Mouse (Mus musculus) kidney, adult 2 months (tissue): ENCODE results near the gene Rpl35a. TPM values are rescaled to one million over a fixed set of nuclear protein-coding genes. Genes with fewer than 3 reads are reported as not detected.
A peak's percentile ranks its signal among the peaks of the same experiment; 100 is the strongest.

ENCODE experiments used
- DNase-seq: peaks from one replicate; pipeline ENCODE4 v3.0.0; 2021
- H3K27ac ChIP-seq: fragments of 200-500 bp; 2 replicates; pipeline ENCODE4 v1.5.1; 2012; ENCODE audit warnings: low read depth, low read length, control low read depth, inconsistent platforms; ENCODE audit not compliant: insufficient read depth
- H3K27me3 ChIP-seq: fragments of 200-500 bp; replicated peaks from 2 replicates; pipeline ENCODE4 v1.6.1; 2012; ENCODE audit warnings: mild to moderate bottlenecking, moderate library complexity, low read length, inconsistent platforms; ENCODE audit not compliant: control insufficient read depth, insufficient read depth
- H3K36me3 ChIP-seq: fragments of 200-500 bp; 2 replicates; pipeline ENCODE4 v1.6.1; 2012; ENCODE audit warnings: mild to moderate bottlenecking, moderate library complexity, low read length, inconsistent platforms; ENCODE audit not compliant: control insufficient read depth, insufficient read depth
- H3K4me1 ChIP-seq: fragments of 200-500 bp; 2 replicates; pipeline ENCODE4 v1.6.1; 2011; ENCODE audit warnings: low read length; ENCODE audit not compliant: control insufficient read depth, insufficient read depth
- H3K4me3 ChIP-seq: fragments of 200-500 bp; 2 replicates; pipeline ENCODE4 v1.5.1; 2011; ENCODE audit warnings: mild to moderate bottlenecking, low read depth, low read length, control low read depth; ENCODE audit not compliant: insufficient read depth
- CTCF ChIP-seq: fragments of 200-500 bp; conservative IDR thresholded peaks from 2 replicates; pipeline ENCODE4 v1.5.1; 2011; ENCODE audit warnings: low read depth, mild to moderate bottlenecking, control low read depth, low read length, moderate library complexity, mixed read lengths; ENCODE audit not compliant: insufficient read depth, insufficient read length
- POLR2A ChIP-seq: fragments of 200-500 bp; IDR thresholded peaks from one replicate; pipeline ENCODE4 v1.6.1; 2011; ENCODE audit warnings: low read depth, low read length, control low read depth
- WGBS: fragments of 180-500 bp; shearing (Covaris S2); methylation state at CpG from one replicate; pipeline ENCODE4 v1.1.7; 2018; 5-methylcytosine and 5-hydroxymethylcytosine counted together
- polyA plus RNA-seq: library from polyadenylated mRNA; depleted of rRNA; stranded (reverse); fragments of >200 nt; gene quantifications from 2 replicates; pipeline ENCODE4 v1.2.3, GENCODE M21; 2012; rRNA removed

The Rpl35a gene
- polyA plus RNA-seq, 1 experiment = 414 TPM

GRCm38 (mm10) chr16:33076078-33076477 is 19.8 kb downstream of the Rpl35a start:
- H3K4me1 ChIP-seq = no peaks in the 10 kb centered on the region
- no peaks in the 10 kb centered on the region for H3K27me3 ChIP-seq
- WGBS = 32% methylated on average over 6 of the region's 6 CpGs
- H3K4me3 ChIP-seq = no peak overlapping the region
- no peak for TF ChIP-seq POLR2A
- no peak for TF ChIP-seq CTCF
- H3K36me3 ChIP-seq = no peaks in the 10 kb centered on the region
- peak; percentile 34 for DNase-seq
- H3K27ac ChIP-seq = no peak overlapping the region

GRCm38 (mm10) chr16:33077069-33077627 is 20.9 kb downstream of the Rpl35a start:
- Histone ChIP-seq H3K27me3 (no peaks in the 10 kb centered on the region), H3K36me3 (no peaks in the 10 kb centered on the region), H3K27ac (no peak overlapping the region), H3K4me1 (no peaks in the 10 kb centered on the region), H3K4me3 (no peak overlapping the region)
- TF ChIP-seq CTCF (no peak), POLR2A (no peak)
- 85% methylated on average over 5 of the region's 5 CpGs for WGBS
- DNase-seq = no peak

DNA sequence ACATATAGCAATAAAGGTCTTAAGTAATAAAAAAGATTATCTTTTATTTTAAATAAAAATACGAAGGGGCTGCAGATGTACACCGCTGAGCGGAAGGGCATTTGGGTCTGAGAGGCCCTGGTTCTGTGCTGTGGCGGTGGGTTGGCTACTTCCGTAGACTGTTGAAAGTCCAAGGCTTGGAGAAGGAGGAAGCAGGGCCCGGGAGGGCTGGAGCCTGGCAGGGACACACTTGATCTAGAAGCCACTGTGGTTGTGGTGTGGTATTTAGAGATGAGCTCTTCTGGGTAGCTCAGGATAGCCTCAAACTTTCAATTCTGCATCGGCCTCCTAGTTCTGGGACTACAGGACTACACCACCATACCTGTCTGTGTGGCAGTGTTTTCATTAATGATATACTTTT is 23.8 kb downstream of the Rpl35a start:
- TF ChIP-seq CTCF = no peak
- TF ChIP-seq POLR2A = no peak
- Histone ChIP-seq H3K36me3 (no peaks in the 10 kb centered on the region; the same call in 1 of the 2 replicates), H3K27me3 (no peaks in the 10 kb centered on the region), H3K4me1 (no peaks in the 10 kb centered on the region), H3K4me3 (no peak overlapping the region), H3K27ac (no peak overlapping the region)
- no peak for DNase-seq
- WGBS = 91% methylated on average over 7 of the region's 7 CpGs

DNA sequence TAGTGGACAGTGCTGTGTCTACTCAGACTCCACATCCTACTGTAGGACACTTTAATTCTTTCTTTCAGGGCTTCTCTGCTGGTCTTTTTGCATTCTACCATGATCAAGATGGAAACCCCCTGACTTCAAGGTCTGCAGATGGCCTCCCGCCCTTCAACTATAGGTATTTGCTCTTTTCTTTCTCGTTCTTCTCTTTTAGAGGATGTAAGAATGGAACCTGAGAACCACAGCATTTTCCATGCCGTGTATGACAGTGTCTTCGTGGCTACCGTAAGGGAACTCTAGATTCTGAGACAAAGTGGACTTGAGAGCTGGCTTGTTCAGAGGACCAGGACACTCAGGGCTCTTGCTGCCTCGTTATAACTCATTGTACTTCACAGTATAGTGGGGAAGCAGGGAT is 26.7 kb downstream of the Rpl35a start:
- DNase-seq = no peak
- Histone ChIP-seq H3K27me3 (no peaks in the 10 kb centered on the region), H3K36me3 (no peaks in the 10 kb centered on the region; the same call in 1 of the 2 replicates), H3K4me3 (no peak overlapping the region), H3K4me1 (no peaks in the 10 kb centered on the region), H3K27ac (no peak overlapping the region)
- WGBS = 91% methylated on average over 6 of the region's 6 CpGs
- TF ChIP-seq POLR2A (no peak), CTCF (no peak)

- WGBS = 82% methylated on average over 2 of the region's 2 CpGs
- TF ChIP-seq CTCF (no peak), POLR2A (no peak)
- no peaks in the 10 kb centered on the region for H3K4me1 ChIP-seq
- H3K27me3 ChIP-seq = no peaks in the 10 kb centered on the region
- H3K36me3 ChIP-seq = no peaks in the 10 kb centered on the region; the same call in 1 of the 2 replicates
- no peak for DNase-seq
- H3K4me3 ChIP-seq = no peak overlapping the region
- H3K27ac ChIP-seq = no peak overlapping the region
These were observed 27.7 kb downstream of the Rpl35a start for GRCm38 (mm10) chr16:33083996-33084395.

DNA sequence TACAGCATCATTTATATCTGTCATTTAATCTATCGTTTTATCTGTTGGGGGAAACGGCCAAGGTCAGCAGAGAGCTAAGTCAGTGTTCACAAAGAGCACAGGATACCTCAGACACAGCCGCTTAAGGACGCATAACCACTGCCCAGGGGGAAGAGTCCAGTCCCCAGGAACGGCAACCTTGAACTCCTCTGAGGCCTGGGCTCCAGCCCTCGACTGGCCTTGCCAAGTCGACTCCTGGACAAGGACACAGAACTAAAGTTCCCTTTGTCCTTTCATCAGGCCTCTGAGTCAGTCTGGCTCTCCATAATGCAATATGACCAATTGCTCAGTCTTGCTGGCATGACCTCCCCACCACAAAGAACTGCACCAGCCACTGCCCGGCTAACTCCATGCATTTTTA is 29.4 kb downstream of the Rpl35a start:
- no peak overlapping the region for H3K27ac ChIP-seq
- DNase-seq = peak; percentile 54
- H3K36me3 ChIP-seq = peaks cover 3% of the 10 kb centered on the region; the same call in 1 of the 2 replicates
- 58% methylated on average over 8 of the region's 8 CpGs for WGBS
- H3K4me1 ChIP-seq = no peaks in the 10 kb centered on the region
- H3K4me3 ChIP-seq = no peak overlapping the region
- no peak for TF ChIP-seq POLR2A
- TF ChIP-seq CTCF = no peak
- H3K27me3 ChIP-seq = no peaks in the 10 kb centered on the region

Other genes starting within 250 kb of the Rpl35a start
- not detected in 2 replicates for gene Smbd1, start 246.0 kb upstream of the Rpl35a start, polyA plus RNA-seq
- 6.2 and 9.0 TPM in 2 replicates for gene Fyttd1, start 179.0 kb upstream of the Rpl35a start, polyA plus RNA-seq
- 36.9 and 38.9 TPM in 2 replicates for gene Rubcn, start 178.7 kb upstream of the Rpl35a start, polyA plus RNA-seq
- gene Lrch3, start 142.4 kb upstream of the Rpl35a start, polyA plus RNA-seq = 20.6 and 21.0 TPM in 2 replicates
- 2.8 and 3.8 TPM in 2 replicates for gene Iqcg, start 235 bp upstream of the Rpl35a start, polyA plus RNA-seq
- gene Lmln, start 6.1 kb downstream of the Rpl35a start, polyA plus RNA-seq = 3.1 and 4.8 TPM in 2 replicates
- gene Osbpl11, start 128.6 kb downstream of the Rpl35a start, polyA plus RNA-seq = 14.1 and 14.7 TPM in 2 replicates
- gene Snx4, start 195.0 kb downstream of the Rpl35a start, polyA plus RNA-seq = 12.1 and 16.2 TPM in 2 replicates